Mouse (Mus musculus) liver, embryonic 11.5 days (tissue): ENCODE measurements around the gene Nek8. TPM values are rescaled to one million over a fixed set of nuclear protein-coding genes. Genes with fewer than 3 reads are reported as not detected.

Experiments
- ATAC-seq: fragments of 200-750 bp; cut with Nextera tagmentation; replicated peaks from 2 replicates; pipeline ENCODE4 v1.8.0; 2017; ENCODE audit warnings: moderate number of reproducible peaks, mild to moderate bottlenecking, moderate TSS enrichment, moderate library complexity; ENCODE audit not compliant: low FRiP score
- DNase-seq: peaks from one replicate; pipeline ENCODE4 v3.0.0-alpha.2; 2017; ENCODE audit warnings: low spot score
- H3K27ac ChIP-seq: fragments of 300-500 bp; sonication (generic); 2 replicates; pipeline ENCODE4 v1.5.1; 2014; ENCODE audit warnings: mild to moderate bottlenecking, low read depth, low read length, control low read depth
- H3K27me3 ChIP-seq: fragments of 300-500 bp; sonication (generic); replicated peaks from 2 replicates; pipeline ENCODE4 v1.6.1; 2014; ENCODE audit warnings: low read length, mixed read lengths; ENCODE audit not compliant: control insufficient read depth, insufficient read depth
- H3K36me3 ChIP-seq: fragments of 300-500 bp; sonication (generic); 2 replicates; pipeline ENCODE4 v1.6.1; 2014; ENCODE audit warnings: mild to moderate bottlenecking, low read length, moderate library complexity, mixed read lengths; ENCODE audit not compliant: control insufficient read depth, insufficient read depth
- H3K4me1 ChIP-seq: fragments of 300-500 bp; sonication (generic); replicated peaks from 2 replicates; pipeline ENCODE4 v1.6.1; 2014; ENCODE audit warnings: low read length, mixed read lengths; ENCODE audit not compliant: control insufficient read depth, insufficient read depth
- H3K4me2 ChIP-seq: fragments of 300-500 bp; sonication (generic); 2 replicates; pipeline ENCODE4 v1.6.1; 2014; ENCODE audit warnings: mild to moderate bottlenecking, control low read depth, moderate library complexity
- H3K4me3 ChIP-seq: fragments of 300-500 bp; sonication (generic); 2 replicates; pipeline ENCODE4 v1.5.1; 2014; ENCODE audit warnings: low read depth, low read length, control low read depth
- H3K9ac ChIP-seq: fragments of 300-500 bp; sonication (generic); 2 replicates; pipeline ENCODE4 v1.6.1; 2014; ENCODE audit warnings: low read depth, low read length, control low read depth
- H3K9me3 ChIP-seq: fragments of 300-500 bp; sonication (generic); 2 replicates; pipeline ENCODE4 v1.6.1; 2016; ENCODE audit warnings: low read length, inconsistent platforms, mixed read lengths; ENCODE audit not compliant: control insufficient read depth
- WGBS: fragments of 180-500 bp; shearing (Covaris S2); extraction: QIAGEN DNeasy Blood & Tissue Kit; methylation state at CpG from one replicate; pipeline ENCODE4 v1.1.7; 2014; 5-methylcytosine and 5-hydroxymethylcytosine counted together
- polyA plus RNA-seq: library from polyadenylated mRNA; unstranded; fragments of >200 nt; fragmentation: Nextera tagmentation; extraction: Ambion mirVana; gene quantifications from 2 replicates; pipeline ENCODE4 v1.2.1, GENCODE M21; 2014

The Nek8 gene
- 13.1 and 14.3 TPM in 2 replicates for polyA plus RNA-seq

DNA sequence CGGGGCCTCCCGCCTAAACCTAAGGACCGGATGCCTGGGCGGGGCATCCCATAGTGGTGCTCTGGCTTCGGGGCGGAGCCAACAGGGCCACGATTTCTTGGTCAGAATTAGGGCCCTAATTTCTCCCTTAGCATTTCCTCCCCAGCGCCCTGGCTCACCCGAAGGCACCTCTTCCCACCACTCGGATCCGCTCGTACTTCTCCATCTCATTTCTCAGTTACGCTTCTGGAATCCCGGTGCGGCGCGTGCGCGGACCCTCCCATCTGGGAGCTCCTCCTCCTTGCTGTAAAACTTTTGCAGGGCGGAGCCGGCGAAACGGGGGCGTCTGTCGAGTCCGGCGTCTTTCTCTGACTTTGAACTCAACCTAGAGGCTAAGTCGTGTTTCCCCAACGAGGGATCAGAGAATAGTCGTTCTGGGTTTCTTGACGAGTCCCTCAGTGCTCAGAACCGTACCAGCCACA, at the start of gene Nek8, which contains the start of gene Tlcd1:
Gene Nek8, minus strand, starts transcription at position 274 of the 461 bp plus-strand sequence.
Gene Tlcd1, plus strand, starts transcription at position 310 of the 461 bp plus-strand sequence.
- ATAC-seq: peak; percentile 64; the same call in 1 of the 2 replicates
- Histone ChIP-seq H3K27me3 (no peaks in the 10 kb centered on the region), H3K4me1 (peaks cover 18% of the 10 kb centered on the region), H3K36me3 (peaks cover 22% of the 10 kb centered on the region), H3K27ac (peak within 1 kb of the TSS; percentile 98), H3K4me2 (peak within 1 kb of the TSS; percentile 92), H3K9ac (peak within 1 kb of the TSS; percentile 95), H3K9me3 (no peaks in the 10 kb centered on the region), H3K4me3 (peak within 1 kb of the TSS; percentile 98)
- under 1% methylated on average over 32 of the region's 32 CpGs for WGBS
- peak; percentile 94 for DNase-seq

DNA sequence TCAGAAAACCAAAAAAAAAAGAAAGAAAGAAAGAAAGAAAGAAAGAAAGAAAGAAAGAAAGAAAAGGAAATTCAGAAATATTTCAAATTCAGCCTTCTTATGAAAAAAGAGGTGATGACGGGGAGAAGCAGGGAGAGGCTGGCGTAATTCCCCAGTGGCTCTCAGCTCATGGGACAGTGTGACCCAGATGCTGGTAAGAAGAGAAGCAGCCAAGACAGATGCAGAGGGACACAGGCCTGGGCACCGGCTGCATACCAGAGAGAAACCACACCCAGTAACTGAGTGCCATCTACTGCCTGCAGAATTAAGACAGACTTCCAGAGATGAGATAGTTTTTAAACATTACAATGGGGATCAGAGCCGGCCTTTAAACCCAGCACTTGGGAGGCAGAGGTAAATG, 47.1 kb upstream of the Nek8 start:
- Histone ChIP-seq H3K36me3 (peaks cover 73% of the 10 kb centered on the region), H3K27ac (no peak overlapping the region), H3K4me1 (no peaks in the 10 kb centered on the region), H3K4me3 (no peak overlapping the region), H3K9ac (no peak overlapping the region), H3K9me3 (no peaks in the 10 kb centered on the region), H3K4me2 (no peak overlapping the region), H3K27me3 (no peaks in the 10 kb centered on the region)
- no peak for ATAC-seq
- WGBS: 89% methylated on average over 4 of the region's 4 CpGs
- no peak for DNase-seq

DNA sequence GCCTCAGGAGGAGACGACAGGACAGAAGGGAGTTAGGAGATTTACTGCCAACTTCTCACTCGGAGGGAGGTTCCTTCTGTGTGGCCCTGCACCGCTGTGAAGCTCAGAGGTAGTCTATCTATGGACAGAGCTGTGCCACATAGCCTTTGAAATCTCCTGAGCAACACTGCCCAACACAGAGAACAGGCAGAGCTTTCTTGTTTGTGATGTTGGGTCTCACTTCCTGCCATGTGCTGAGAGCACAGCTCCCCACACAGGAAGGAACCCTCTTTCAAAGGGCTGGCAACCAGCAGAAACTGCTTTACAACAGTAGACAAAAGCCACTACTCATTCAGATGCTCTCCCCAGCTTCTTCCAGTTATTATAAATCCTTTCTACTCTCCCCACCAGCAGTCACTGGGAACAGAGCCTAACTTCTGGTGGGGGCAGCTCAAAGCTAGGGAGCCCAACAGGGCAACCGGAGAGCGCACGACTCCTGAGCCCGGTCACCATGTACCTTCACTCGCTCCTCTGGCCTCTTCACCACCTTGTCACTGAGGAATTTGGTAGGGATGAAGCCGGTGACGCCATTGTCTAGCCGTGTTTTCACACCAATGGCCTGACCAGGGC, 39.3 kb upstream of the Nek8 start:
- WGBS: 93% methylated on average over 11 of the region's 11 CpGs
- H3K27ac ChIP-seq: no peak overlapping the region
- no peak for DNase-seq
- H3K4me2 ChIP-seq: no peak overlapping the region
- no peak overlapping the region for H3K4me3 ChIP-seq
- no peak overlapping the region for H3K9ac ChIP-seq
- H3K36me3 ChIP-seq: peaks cover 70% of the 10 kb centered on the region
- H3K4me1 ChIP-seq: no peaks in the 10 kb centered on the region
- H3K27me3 ChIP-seq: no peaks in the 10 kb centered on the region
- no peak for ATAC-seq
- H3K9me3 ChIP-seq: no peaks in the 10 kb centered on the region

DNA sequence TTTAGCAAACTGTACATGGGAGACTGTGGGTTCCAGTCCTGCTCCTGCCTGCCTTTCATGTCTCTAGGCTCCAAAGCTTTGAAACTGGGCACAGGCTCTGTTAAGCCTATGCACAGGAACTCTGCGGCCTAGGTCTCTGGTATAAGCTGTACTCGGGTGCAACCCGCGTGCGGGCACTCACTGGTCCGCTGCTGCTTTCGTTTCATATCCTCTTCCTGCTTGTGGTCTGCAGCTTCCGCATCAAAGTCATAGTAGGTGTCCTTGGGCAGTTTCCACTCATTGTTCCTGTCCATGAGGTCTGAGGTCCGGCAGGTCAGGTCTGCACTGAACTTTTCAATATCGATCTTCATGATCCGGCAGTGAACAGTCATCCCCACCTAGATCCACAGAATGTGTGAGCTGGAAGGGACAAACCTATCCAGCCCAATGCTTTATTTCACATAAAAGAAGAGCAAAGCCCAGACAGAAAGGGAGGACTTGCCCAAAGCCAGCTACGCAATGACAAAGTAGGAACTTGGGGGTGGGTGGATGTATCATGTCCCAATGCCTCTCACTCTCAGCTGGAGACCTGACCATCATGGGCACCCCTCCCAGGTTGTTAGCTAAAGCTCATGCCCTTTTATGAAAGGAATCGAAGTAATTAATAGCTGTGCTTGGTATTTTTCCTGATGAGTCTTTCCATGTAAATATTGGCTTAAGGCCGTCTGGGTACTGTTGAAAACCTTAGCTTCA, 36.8 kb upstream of the Nek8 start:
- H3K4me3 ChIP-seq: no peak overlapping the region
- no peaks in the 10 kb centered on the region for H3K9me3 ChIP-seq
- H3K4me1 ChIP-seq: no peaks in the 10 kb centered on the region
- no peak overlapping the region for H3K27ac ChIP-seq
- no peak for DNase-seq
- 82% methylated on average over 14 of the region's 14 CpGs for WGBS
- no peak overlapping the region for H3K4me2 ChIP-seq
- no peak overlapping the region for H3K9ac ChIP-seq
- H3K27me3 ChIP-seq: no peaks in the 10 kb centered on the region
- H3K36me3 ChIP-seq: peaks cover 73% of the 10 kb centered on the region
- no peak for ATAC-seq

DNA sequence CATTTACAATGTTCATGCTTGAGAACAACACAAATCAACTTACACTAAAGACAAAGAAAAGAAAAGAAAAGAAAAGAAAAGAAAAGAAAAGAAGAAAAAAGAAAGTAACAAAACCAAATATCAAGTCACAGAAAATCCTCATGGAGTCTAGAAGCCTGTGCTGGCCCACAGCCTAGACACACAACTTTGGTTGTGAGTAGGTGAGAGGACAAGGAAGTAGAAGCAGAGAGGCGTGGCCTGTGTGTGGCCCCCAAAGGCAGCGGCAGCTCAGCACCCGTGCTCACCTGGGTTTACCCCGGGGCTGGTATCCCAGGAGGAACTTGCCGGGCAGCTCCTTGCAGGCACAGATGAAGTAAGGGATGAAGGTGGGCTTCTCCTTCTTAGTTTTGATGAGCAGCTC, 35.0 kb upstream of the Nek8 start:
- Histone ChIP-seq H3K4me1 (no peaks in the 10 kb centered on the region), H3K4me2 (no peak overlapping the region), H3K4me3 (no peak overlapping the region), H3K36me3 (peaks cover 74% of the 10 kb centered on the region), H3K27ac (no peak overlapping the region), H3K27me3 (no peaks in the 10 kb centered on the region), H3K9ac (no peak overlapping the region), H3K9me3 (no peaks in the 10 kb centered on the region)
- ATAC-seq (no peak), DNase-seq (no peak)
- 89% methylated on average over 5 of the region's 5 CpGs for WGBS

DNA sequence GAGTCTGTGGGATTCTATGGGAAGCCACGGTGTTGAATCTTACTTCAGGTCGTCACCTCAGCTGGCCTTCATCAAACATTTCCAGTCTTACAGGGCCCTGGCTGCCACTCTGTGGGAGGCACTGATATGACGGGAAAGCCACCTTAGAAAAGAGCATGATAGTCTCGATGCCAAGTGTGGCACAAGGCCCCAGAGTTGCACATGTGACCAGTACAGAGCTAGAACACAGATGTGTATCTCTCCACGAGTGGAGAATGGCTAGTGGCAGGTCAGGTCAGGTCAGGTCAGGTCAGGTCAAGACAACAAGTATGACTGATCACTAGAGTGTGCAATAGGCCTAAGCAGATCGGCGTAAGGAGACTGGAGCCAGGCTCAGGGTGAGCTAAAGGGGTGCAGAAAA, 34.1 kb upstream of the Nek8 start:
- no peak for ATAC-seq
- H3K36me3 ChIP-seq: peaks cover 73% of the 10 kb centered on the region
- no peak overlapping the region for H3K9ac ChIP-seq
- H3K27ac ChIP-seq: no peak overlapping the region
- DNase-seq: no peak
- no peaks in the 10 kb centered on the region for H3K9me3 ChIP-seq
- no peaks in the 10 kb centered on the region for H3K4me1 ChIP-seq
- no peak overlapping the region for H3K4me2 ChIP-seq
- H3K4me3 ChIP-seq: no peak overlapping the region
- 75% methylated on average over 7 of the region's 7 CpGs for WGBS
- H3K27me3 ChIP-seq: no peaks in the 10 kb centered on the region

DNA sequence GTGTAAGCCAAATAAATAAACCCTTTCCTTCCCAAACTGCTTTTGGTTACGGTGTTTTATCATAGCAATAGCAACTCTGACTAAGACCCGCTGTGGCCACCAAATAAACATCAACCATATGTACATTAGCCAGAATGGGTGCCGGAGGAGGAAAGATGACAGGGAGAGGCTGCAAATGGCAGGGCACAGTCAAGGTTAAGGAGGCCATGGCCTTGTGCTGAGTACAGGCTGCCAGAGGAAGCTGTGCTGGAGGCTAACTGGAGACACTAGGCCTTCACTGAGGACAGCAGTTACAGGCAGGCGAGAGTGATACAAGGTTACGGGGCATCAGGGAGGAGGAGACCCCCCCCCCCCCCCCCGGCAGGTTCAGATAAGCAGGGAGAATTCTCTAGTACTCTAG, 33.4 kb upstream of the Nek8 start:
- no peak overlapping the region for H3K9ac ChIP-seq
- no peaks in the 10 kb centered on the region for H3K4me1 ChIP-seq
- no peak overlapping the region for H3K27ac ChIP-seq
- H3K27me3 ChIP-seq: no peaks in the 10 kb centered on the region
- no peaks in the 10 kb centered on the region for H3K9me3 ChIP-seq
- H3K36me3 ChIP-seq: peaks cover 75% of the 10 kb centered on the region
- ATAC-seq (no peak), DNase-seq (no peak)
- 90% methylated on average over 5 of the region's 6 CpGs for WGBS
- H3K4me2 ChIP-seq: no peak overlapping the region
- no peak overlapping the region for H3K4me3 ChIP-seq

DNA sequence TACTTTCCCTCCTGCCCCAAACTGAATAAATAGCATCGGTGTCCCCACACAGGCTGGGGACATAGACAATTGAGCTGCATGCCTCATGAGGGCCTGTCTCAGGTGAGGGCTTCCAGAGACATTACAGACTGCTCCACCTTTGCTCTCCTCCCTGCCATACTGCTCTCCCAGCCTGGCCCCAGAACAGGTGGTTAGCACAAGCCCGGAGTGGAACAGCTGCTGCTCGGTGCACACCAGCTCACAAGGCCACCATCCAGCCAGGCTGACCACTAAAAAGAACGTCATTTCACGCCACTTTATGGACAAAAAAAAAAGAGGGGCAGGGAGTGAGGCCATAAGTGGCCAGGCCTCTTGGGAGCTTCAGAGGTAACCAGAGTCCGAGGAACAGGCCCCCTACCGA, 30.7 kb upstream of the Nek8 start:
- Histone ChIP-seq H3K9me3 (no peaks in the 10 kb centered on the region), H3K9ac (no peak overlapping the region), H3K4me1 (no peaks in the 10 kb centered on the region), H3K27me3 (no peaks in the 10 kb centered on the region), H3K27ac (no peak overlapping the region), H3K4me3 (no peak overlapping the region), H3K4me2 (no peak overlapping the region), H3K36me3 (peaks cover 62% of the 10 kb centered on the region)
- DNase-seq (no peak), ATAC-seq (no peak)
- WGBS: 91% methylated on average over 7 of the region's 7 CpGs
